Mouse (Mus musculus): ENCODE results near the gene Zfp990. TPM values are rescaled to one million over a fixed set of nuclear protein-coding genes. Genes with fewer than 3 reads are reported as not detected.
"Not testable (repeated sequence)": the region's sequence is repeated elsewhere in the genome, so short reads cannot be mapped to it uniquely, and the experiment has no call there.

Gene Zfp990
- total RNA-seq, 1 experiment, result 149 TPM

DNA sequence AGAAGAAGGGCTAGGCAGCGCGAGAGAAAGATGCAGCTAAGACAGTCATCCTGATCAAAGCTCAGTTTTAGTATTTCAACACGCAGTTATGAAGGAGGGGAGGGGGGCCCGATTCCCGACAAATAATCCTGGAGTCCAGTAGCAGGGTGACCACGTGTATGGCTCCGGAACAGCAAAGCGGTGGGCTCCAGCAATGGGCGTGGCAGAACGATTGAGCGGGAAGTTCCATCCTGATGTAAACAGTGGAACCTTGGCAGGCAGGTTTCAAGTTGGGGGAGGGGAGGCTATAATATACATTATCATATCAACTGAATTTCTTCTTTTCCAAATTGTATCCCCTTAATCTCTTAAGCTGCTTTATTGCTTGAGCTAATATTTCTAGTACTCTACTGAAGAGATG is 18.4 kb upstream of the Zfp990 start:
- Histone ChIP-seq H3K4me1 (ENCODE audit: control insufficient read depth in 2 of 2, insufficient read depth in 2 of 2, low read length in 2 of 2, poor library complexity in 1 of 2) (peaks cover 2 to 9% of the 10 kb centered on the region in 2 experiments; a peak in 3 of 4 replicates), H3K9ac (ENCODE audit: insufficient read depth, low read depth, low read length, poor library complexity, severe bottlenecking) (no peak overlapping the region; the same call in 1 of the 2 replicates), H3K27ac (ENCODE audit: insufficient read depth, low read depth, low read length, poor library complexity, severe bottlenecking) (no peak overlapping the region), H3K4me3 (ENCODE audit: insufficient read depth in 1 of 2, low read depth in 1 of 2, low read length in 2 of 2, poor library complexity in 1 of 2, severe bottlenecking in 1 of 2) (no peak overlapping the region), H3K36me3 (ENCODE audit: control insufficient read depth, insufficient read depth, low read length, poor library complexity, severe bottlenecking) (no peaks in the 10 kb centered on the region), H3K9me3 (ENCODE audit: control insufficient read depth, insufficient read depth, low read depth, low read length) (no peaks in the 10 kb centered on the region)
- TF ChIP-seq ZC3H11A (IDR thresholded peaks at IDR 0.05; ENCODE audit: borderline replicate concordance, low read depth, low read length) (no peak), CHD2 (IDR thresholded peaks at IDR 0.05; ENCODE audit: low read depth, low read length) (no peak), MAFK (IDR thresholded peaks at IDR 0.05; ENCODE audit: insufficient read depth, low read depth, low read length) (no peak), HCFC1 (IDR thresholded peaks at IDR 0.05; ENCODE audit: borderline replicate concordance, insufficient read depth, low read length) (no peak), ZNF384 (IDR thresholded peaks at IDR 0.05; ENCODE audit: low read depth, low read length) (no peak)
- in situ Hi-C loops (cut with MboI; ENCODE audit: low sequenced_read_pairs in 2 of 2, unreplicated experiment in 2 of 2), result loop anchor here (25.0 kb wide), 4 partner anchors 180 to 605 kb away; partner anchors contain the start of genes Tnfrsf8 (in 2 of the 2) and Dhrs3 (in 1 of the 2)
- no peak for DNase-seq (ENCODE audit: low read depth, low spot score)

DNA sequence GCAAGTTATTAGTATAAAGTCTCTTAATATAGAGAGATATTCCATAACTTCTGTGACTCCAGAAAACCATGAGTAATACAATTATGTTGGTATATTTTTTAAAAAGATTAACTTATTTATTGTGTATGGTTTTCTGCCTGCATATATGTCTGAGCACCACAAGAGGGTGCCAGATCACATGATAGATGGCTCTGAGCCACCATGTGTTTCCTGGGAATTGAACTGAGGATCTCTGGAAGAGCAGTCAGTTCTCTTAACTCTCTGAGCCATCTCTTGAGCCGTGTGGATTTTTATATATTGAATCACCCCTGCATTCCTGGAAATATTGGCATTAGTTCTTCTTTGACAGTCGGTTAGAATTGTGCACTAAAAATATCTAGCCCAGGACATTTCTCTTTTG is 17.2 kb upstream of the Zfp990 start:
- not testable (repeated sequence) for H3K9me3 ChIP-seq (ENCODE audit: control insufficient read depth, insufficient read depth, low read depth, low read length); DNase-seq (ENCODE audit: low read depth, low spot score); H3K27ac ChIP-seq (ENCODE audit: insufficient read depth, low read depth, low read length, poor library complexity, severe bottlenecking); H3K4me3 ChIP-seq (ENCODE audit: insufficient read depth in 1 of 2, low read depth in 1 of 2, low read length in 2 of 2, poor library complexity in 1 of 2, severe bottlenecking in 1 of 2); H3K9ac ChIP-seq (ENCODE audit: insufficient read depth, low read depth, low read length, poor library complexity, severe bottlenecking); H3K4me1 ChIP-seq (ENCODE audit: control insufficient read depth in 2 of 2, insufficient read depth in 2 of 2, low read length in 2 of 2, poor library complexity in 1 of 2); H3K36me3 ChIP-seq (ENCODE audit: control insufficient read depth, insufficient read depth, low read length, poor library complexity, severe bottlenecking)
- peak; percentile 57; the same call in 1 of the 2 replicates for TF ChIP-seq ZC3H11A (IDR thresholded peaks at IDR 0.05; ENCODE audit: borderline replicate concordance, low read depth, low read length)
- in situ Hi-C loops (cut with MboI; ENCODE audit: low sequenced_read_pairs in 2 of 2, unreplicated experiment in 2 of 2), result loop anchor here (25.0 kb wide), 4 partner anchors 181 to 606 kb away; partner anchors contain the start of genes Tnfrsf8 (in 2 of the 2) and Dhrs3 (in 1 of the 2)

DNA sequence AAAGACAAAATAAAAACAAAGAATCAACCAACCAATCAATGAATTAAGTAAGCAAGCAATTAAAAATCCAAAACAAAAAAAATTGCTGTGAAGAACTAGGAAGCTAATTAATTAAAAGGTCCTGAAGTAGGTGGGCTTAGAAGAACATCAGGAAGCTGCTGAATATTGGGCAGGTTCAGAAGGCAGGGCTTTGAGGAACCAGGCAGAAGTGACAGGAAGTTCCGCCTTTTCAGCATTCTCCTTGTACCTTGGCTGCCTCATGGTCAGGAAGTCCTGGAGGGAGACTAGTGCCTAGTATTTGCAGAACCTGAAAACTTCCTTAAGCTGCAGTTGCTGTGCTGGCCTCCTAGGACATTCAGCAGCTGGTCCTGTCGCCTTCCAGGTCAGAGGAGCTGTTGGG is 4.1 kb downstream of the Zfp990 start:
- H3K4me1 ChIP-seq (ENCODE audit: control insufficient read depth in 2 of 2, insufficient read depth in 2 of 2, low read length in 2 of 2, poor library complexity in 1 of 2); H3K9me3 ChIP-seq (ENCODE audit: control insufficient read depth, insufficient read depth, low read depth, low read length); in situ Hi-C loops (cut with MboI; ENCODE audit: low sequenced_read_pairs in 2 of 2, unreplicated experiment in 2 of 2); H3K9ac ChIP-seq (ENCODE audit: insufficient read depth, low read depth, low read length, poor library complexity, severe bottlenecking); H3K36me3 ChIP-seq (ENCODE audit: control insufficient read depth, insufficient read depth, low read length, poor library complexity, severe bottlenecking); H3K27ac ChIP-seq (ENCODE audit: insufficient read depth, low read depth, low read length, poor library complexity, severe bottlenecking): not testable (repeated sequence)
- peak; percentile 39 for DNase-seq (ENCODE audit: low read depth, low spot score)
- peak overlapping the region; percentile 12 to 18; a peak in 3 of 4 replicates for H3K4me3 ChIP-seq (ENCODE audit: insufficient read depth in 1 of 2, low read depth in 1 of 2, low read length in 2 of 2, poor library complexity in 1 of 2, severe bottlenecking in 1 of 2)

DNA sequence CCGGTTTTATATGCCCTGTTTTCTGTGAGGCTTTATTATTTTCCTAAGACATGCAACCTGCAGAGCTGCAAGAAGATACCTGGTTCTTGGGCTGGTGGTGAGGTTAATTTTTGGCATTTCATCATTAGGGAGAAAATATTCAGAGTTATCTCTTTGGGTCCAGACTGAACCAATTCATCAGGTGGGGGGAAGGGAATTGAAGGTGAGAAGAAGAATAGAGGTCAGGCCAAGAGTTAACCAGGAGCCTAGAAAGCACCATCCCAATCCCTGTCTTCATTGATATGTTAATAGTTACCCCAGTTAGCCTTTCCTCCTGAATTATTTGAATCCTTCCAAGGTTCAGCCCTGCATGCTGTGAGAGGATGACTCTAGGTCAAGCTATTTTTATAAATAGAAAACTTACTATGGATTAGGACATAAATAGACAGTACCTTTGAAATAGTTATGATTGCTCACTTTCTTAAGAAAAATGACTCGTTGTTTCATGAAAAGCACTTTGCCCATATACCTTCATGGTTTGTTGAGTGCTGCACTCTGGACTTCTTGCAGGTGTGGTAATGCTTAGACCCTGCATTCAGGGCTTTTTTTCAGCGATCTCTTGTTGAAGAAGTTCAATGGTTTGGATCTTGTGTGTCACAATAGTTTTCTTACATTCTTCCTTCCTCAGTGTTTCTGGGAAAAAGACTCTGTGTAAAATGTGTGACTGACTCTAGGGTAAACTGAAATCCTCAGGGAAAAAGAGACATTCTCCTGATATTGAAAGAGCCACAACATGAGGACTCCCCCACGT is 5.4 kb downstream of the Zfp990 start:
- H3K4me1 ChIP-seq (ENCODE audit: control insufficient read depth in 2 of 2, insufficient read depth in 2 of 2, low read length in 2 of 2, poor library complexity in 1 of 2); H3K36me3 ChIP-seq (ENCODE audit: control insufficient read depth, insufficient read depth, low read length, poor library complexity, severe bottlenecking); in situ Hi-C loops (cut with MboI; ENCODE audit: low sequenced_read_pairs in 2 of 2, unreplicated experiment in 2 of 2); H3K9me3 ChIP-seq (ENCODE audit: control insufficient read depth, insufficient read depth, low read depth, low read length): not testable (repeated sequence)
- H3K9ac ChIP-seq (ENCODE audit: insufficient read depth, low read depth, low read length, poor library complexity, severe bottlenecking), result peak overlapping the region; percentile 26; the same call in 1 of the 2 replicates
- DNase-seq (ENCODE audit: low read depth, low spot score), result peak; percentile 53
- H3K27ac ChIP-seq (ENCODE audit: insufficient read depth, low read depth, low read length, poor library complexity, severe bottlenecking), result peak overlapping the region; percentile 90; the same call in 1 of the 2 replicates
- H3K4me3 ChIP-seq (ENCODE audit: insufficient read depth in 1 of 2, low read depth in 1 of 2, low read length in 2 of 2, poor library complexity in 1 of 2, severe bottlenecking in 1 of 2), result peak overlapping the region; percentile 57 to 59; a peak in 3 of 4 replicates

- H3K36me3 ChIP-seq (ENCODE audit: control insufficient read depth, insufficient read depth, low read length, poor library complexity, severe bottlenecking); H3K4me1 ChIP-seq (ENCODE audit: control insufficient read depth in 2 of 2, insufficient read depth in 2 of 2, low read length in 2 of 2, poor library complexity in 1 of 2); H3K9me3 ChIP-seq (ENCODE audit: control insufficient read depth, insufficient read depth, low read depth, low read length); in situ Hi-C loops (cut with MboI; ENCODE audit: low sequenced_read_pairs in 2 of 2, unreplicated experiment in 2 of 2); H3K27ac ChIP-seq (ENCODE audit: insufficient read depth, low read depth, low read length, poor library complexity, severe bottlenecking); H3K9ac ChIP-seq (ENCODE audit: insufficient read depth, low read depth, low read length, poor library complexity, severe bottlenecking); H3K4me3 ChIP-seq (ENCODE audit: insufficient read depth in 1 of 2, low read depth in 1 of 2, low read length in 2 of 2, poor library complexity in 1 of 2, severe bottlenecking in 1 of 2): not testable (repeated sequence)
- peak; percentile 39 for DNase-seq (ENCODE audit: low read depth, low spot score)
Measured at GRCm38 (mm10) chr4:145517391-145517790, 6.8 kb downstream of the Zfp990 start.

DNA sequence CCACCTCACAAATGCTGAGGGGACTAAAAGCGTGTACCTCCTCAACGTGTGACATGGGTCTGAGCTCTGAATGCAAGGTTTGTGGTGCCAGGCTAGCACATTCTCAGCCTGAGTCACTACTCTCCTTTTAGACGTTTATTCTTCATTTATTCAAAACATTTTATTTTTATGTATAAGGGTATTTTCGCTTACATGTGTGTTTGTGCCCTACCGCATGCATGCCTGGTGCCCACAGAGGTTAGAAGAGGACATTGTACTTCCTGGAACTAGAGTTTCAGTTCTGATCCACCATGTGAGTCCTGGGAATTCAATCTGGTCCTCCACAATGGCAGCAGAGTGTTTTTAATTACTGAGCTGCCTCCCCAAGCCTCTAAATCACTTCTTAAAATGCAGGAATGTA is 33.3 kb downstream of the Zfp990 start:
- DNase-seq (ENCODE audit: low read depth, low spot score); H3K9me3 ChIP-seq (ENCODE audit: control insufficient read depth, insufficient read depth, low read depth, low read length); H3K27ac ChIP-seq (ENCODE audit: insufficient read depth, low read depth, low read length, poor library complexity, severe bottlenecking); H3K4me3 ChIP-seq (ENCODE audit: insufficient read depth in 1 of 2, low read depth in 1 of 2, low read length in 2 of 2, poor library complexity in 1 of 2, severe bottlenecking in 1 of 2); H3K36me3 ChIP-seq (ENCODE audit: control insufficient read depth, insufficient read depth, low read length, poor library complexity, severe bottlenecking); H3K9ac ChIP-seq (ENCODE audit: insufficient read depth, low read depth, low read length, poor library complexity, severe bottlenecking); H3K4me1 ChIP-seq (ENCODE audit: control insufficient read depth in 2 of 2, insufficient read depth in 2 of 2, low read length in 2 of 2, poor library complexity in 1 of 2): not testable (repeated sequence)
- in situ Hi-C loops (cut with MboI; ENCODE audit: low sequenced_read_pairs in 2 of 2, unreplicated experiment in 2 of 2), result loop anchor here in 1 of 2 experiments (25.0 kb wide), 1 partner anchor 1793 kb away; no protein-coding TSS in a partner anchor

- not testable (repeated sequence) for H3K9me3 ChIP-seq (ENCODE audit: control insufficient read depth, insufficient read depth, low read depth, low read length); H3K36me3 ChIP-seq (ENCODE audit: control insufficient read depth, insufficient read depth, low read length, poor library complexity, severe bottlenecking); H3K9ac ChIP-seq (ENCODE audit: insufficient read depth, low read depth, low read length, poor library complexity, severe bottlenecking); H3K27ac ChIP-seq (ENCODE audit: insufficient read depth, low read depth, low read length, poor library complexity, severe bottlenecking); H3K4me1 ChIP-seq (ENCODE audit: control insufficient read depth in 2 of 2, insufficient read depth in 2 of 2, low read length in 2 of 2, poor library complexity in 1 of 2); DNase-seq (ENCODE audit: low read depth, low spot score); H3K4me3 ChIP-seq (ENCODE audit: insufficient read depth in 1 of 2, low read depth in 1 of 2, low read length in 2 of 2, poor library complexity in 1 of 2, severe bottlenecking in 1 of 2)
- in situ Hi-C loops (cut with MboI; ENCODE audit: low sequenced_read_pairs in 2 of 2, unreplicated experiment in 2 of 2), result loop anchor here in 1 of 2 experiments (25.0 kb wide), 1 partner anchor 1792 kb away; no protein-coding TSS in a partner anchor
Measured at GRCm38 (mm10) chr4:145545106-145545505, 34.5 kb downstream of the Zfp990 start.
